Mouse (Mus musculus): ENCODE results near the gene Fxyd3.

The Fxyd3 gene

DNA sequence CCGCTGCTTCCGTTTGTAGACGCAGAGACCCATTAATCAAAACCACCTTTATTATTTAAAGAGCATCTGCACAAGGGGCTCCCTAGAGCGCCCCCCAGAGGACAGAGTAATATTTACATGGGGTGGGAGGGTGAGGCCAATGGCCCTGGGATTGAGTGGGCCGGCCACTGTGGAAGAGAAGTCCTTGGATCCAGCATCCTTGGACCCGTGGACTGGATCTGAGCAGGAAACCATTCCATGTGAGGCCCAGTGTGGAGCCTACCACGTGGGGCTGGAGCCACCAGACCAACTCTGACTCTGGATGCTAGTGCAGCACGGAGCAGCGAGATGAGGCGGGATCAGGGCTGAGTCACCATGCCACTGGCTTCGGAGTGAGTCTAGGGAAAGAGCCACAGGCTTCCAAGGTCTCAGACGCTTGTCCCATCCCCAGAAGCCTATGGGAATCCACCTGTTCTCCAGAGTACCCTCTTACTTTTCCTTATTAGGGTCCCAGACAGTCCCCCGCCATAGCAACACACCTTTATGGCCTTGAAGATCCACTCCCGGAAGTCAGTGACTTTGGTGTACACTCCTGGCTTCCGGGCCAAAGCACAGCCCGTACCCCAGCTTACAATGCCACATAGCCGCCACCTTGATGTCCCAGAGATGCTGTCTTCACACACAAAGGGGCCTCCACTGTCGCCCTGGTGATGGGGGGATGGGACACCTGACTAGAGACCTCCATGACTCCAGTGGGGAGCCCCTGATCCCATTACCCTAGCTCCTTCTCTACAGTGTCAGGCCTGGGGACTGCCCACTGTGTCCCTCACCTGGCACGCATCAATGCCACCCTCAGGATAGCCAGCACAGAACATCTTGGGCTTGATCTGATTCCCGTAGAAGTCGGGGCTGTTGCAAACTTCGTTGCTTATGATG lies 22.4 kb upstream of the Fxyd3 start:
- peak; percentile 54 for DNase-seq

DNA sequence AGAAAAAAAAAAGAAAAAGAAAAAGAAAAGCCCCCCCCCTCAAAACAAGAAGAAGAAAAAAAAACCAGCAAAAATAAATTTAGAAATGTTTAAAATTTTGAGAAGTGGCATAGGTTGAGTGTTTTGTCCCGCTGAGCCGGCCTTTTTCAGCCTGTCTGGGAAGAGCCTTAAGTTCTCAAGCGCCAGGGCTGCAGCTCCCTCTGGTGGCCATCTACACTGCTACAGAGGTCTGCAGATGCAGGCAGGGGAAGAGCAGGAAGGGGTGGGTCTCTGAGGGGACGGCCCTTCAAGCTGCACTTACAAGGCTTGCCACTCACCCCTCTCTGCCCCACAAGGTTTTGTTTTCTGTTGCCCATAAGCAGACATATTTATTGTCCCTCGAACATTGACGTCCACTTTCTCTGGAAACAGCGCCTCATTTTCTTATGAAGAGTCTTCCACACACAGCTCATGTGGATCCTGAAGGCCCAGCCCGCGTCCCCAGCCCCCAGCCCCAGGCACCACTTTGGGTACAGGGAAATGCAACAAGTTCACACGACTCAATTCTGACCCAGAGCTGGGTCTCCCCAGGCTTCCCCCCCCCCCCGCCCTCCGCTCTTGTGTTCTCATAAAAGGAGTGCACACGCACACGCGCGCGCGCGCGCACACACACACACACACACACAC lies 21.2 kb upstream of the Fxyd3 start:
- peak; percentile 97 for DNase-seq

GRCm38 (mm10) chr7:31096892-31097564 lies 20.5 kb upstream of the Fxyd3 start:
- no peak for DNase-seq

DNA sequence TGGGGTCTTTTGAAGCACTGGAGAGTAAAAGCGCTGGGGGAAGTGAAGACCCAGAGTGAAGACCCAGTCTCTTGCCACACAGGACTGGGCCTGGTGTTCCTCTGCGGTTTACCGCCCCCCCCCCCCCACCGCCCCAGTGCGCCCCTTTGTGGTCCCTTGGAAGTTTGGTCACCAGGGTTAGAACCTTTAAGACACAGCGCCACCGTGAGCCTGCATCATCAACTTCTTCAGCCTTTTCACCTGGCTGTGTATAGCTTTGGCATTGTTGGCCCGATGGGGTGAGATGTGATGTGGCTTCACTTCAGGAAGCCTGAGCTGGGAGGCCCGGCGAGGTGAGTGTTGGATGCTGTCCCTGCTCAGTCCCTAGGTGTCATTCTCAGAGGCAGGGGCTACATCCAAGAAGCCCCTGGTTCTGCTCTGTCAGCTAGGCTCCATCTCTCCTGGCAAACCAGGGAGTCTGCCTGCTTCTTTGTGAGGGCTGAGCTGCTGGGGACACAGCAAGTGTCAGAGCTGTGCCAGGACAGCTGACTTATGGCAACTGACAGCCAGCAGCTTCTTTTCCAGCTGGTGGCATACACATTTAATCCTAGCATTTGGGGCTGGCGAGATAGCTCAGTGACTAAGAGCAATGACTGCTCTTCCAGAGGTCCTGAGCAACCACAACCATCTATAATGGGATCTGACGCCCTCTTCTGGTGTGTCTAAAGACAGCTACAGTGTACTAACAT lies 18.4 kb upstream of the Fxyd3 start:
- DNase-seq, result peak; percentile 62

GRCm38 (mm10) chr7:31089721-31090120 lies 13.2 kb upstream of the Fxyd3 start:
- DNase-seq, result no peak

DNA sequence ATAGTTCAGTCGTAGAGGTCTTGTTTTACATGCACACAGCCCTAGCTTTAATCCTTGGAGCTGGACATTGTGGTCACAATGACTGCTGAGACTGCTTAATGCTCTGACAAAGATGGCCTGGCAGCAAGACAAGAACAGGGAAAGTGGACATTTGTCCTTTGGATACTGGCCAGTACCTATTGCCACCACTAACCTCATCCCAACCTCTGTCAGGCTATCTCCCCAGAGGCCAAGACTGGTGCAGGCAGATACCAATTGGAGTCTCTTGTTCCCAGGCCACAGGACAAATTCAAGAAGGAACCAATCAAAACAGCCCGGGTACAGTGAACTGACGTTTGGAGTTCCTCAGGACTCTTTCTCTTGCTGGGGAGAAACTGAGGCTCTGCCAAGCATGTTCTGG lies 11.7 kb upstream of the Fxyd3 start:
- no peak for DNase-seq

GRCm38 (mm10) chr7:31087262-31087661 lies 10.8 kb upstream of the Fxyd3 start:
- DNase-seq, result no peak

GRCm38 (mm10) chr7:31086175-31086755 lies 9.8 kb upstream of the Fxyd3 start:
- no peak for DNase-seq

- peak; percentile 65 for DNase-seq
Measured at GRCm38 (mm10) chr7:31085171-31085570, 8.7 kb upstream of the Fxyd3 start.

GRCm38 (mm10) chr7:31084140-31084539 lies 7.6 kb upstream of the Fxyd3 start:
- no peak for DNase-seq

DNA sequence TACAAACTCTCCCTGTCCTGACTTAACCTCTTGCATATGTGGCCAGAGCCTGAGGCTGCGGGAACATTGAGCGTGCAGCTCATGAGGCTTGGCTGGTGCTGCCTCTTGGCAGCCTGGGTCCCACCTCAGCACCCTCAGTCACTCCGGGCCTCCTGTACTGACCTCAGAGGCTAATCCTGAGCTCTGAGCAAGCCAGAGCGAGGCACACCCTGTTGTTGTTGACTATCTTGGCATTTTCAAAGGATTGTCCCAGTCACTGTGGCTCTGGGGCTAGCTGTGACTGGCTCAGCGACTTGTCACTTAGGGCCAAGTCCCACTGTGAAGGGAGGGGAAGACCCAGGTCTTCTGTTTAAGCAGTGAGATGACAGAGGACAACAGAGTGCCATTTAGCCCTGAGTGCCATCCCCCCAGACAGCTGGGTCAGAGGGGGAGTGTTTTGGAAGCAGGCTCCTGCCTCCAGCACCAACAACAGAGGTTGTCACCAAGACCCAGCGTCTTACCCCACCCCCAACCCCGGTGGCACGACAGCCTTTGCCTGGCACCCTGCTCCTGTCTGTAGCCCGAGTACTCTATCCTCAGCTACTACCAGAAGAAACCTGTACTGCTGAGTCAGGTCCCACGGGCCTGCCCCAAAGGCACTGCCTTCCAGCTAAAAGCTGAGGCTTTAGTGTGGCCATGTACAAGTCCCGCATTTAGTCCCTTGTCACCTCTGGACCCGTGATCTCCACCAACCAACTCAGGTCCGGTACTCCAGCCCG lies 6.5 kb upstream of the Fxyd3 start:
- peak; percentile 60 for DNase-seq

- DNase-seq, result no peak
Measured at GRCm38 (mm10) chr7:31082106-31082505, 5.6 kb upstream of the Fxyd3 start.

DNA sequence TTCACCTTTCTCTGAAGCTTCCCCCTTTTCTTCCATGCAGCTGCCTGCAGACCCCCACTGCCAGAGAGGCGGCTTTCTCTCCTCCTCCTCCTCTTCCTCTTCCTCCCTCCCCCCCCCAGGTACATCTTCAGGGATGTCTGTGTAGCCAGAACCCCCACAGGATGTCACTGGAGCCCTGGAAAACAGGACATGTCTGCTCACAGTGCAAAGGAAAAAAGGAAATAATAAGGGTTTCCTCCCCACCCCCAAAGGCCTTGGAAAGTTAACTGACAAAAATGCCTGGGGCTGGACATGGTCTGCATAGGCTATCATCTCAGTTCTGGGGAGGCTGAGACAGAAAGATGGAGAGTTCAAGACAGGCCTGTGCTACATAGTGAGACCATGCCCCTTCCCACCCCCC lies 4.6 kb upstream of the Fxyd3 start:
- no peak for DNase-seq

GRCm38 (mm10) chr7:31080611-31081010 lies 4.1 kb upstream of the Fxyd3 start:
- no peak for DNase-seq

DNA sequence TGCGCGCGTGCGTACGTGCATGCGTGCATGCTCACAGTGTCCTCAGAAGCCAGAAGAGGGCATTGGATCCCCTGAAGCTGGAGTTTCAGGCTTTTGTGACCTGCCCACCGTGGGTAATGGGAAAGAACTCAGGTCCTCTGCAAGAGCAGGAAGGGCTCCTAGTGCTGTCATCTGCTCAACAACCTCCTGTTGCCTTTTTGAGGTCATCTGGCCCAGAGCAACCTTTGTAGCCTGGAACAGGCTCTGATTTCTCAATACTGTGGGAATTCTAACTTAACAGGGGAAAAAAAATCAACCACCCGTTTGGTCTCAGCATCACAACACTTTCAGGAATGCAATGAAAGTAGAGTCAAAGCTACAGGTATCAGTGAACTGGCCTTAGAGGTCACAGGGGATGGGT lies 3.2 kb upstream of the Fxyd3 start:
- no peak for DNase-seq

DNA sequence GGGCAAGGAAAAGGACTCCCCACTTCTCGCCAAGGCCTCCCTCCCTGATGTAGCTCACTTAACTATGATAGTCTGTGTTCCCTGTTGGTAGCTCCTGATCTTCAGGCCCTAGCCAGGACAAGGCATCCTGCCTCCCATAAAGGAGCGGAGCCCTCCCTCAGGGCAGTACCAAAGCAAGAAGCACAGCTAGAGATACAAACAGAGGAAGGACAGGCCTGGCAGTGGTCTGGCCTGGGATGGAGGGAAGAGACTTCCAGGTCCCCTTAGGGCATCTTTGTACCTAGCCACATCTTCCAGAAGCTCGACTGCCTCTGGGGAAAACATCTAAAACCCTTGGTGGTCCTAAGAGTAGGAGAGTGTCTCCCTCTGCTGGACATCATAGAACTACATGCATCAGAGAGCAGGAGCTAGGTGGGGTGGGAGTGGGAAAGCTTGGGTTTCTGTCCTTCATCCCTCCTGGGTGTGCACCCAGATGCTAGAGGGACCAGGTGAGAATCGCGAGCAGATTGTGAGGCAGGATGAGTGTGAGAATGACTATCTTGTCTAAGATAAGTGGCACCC lies 1.5 kb upstream of the Fxyd3 start:
- peak; percentile 76 for DNase-seq

- DNase-seq, result no peak
Measured at GRCm38 (mm10) chr7:31077470-31077869, 966 bp upstream of the Fxyd3 start.

GRCm38 (mm10) chr7:31074713-31075069 lies 1.8 kb downstream of the Fxyd3 start:
- no peak for DNase-seq

DNA sequence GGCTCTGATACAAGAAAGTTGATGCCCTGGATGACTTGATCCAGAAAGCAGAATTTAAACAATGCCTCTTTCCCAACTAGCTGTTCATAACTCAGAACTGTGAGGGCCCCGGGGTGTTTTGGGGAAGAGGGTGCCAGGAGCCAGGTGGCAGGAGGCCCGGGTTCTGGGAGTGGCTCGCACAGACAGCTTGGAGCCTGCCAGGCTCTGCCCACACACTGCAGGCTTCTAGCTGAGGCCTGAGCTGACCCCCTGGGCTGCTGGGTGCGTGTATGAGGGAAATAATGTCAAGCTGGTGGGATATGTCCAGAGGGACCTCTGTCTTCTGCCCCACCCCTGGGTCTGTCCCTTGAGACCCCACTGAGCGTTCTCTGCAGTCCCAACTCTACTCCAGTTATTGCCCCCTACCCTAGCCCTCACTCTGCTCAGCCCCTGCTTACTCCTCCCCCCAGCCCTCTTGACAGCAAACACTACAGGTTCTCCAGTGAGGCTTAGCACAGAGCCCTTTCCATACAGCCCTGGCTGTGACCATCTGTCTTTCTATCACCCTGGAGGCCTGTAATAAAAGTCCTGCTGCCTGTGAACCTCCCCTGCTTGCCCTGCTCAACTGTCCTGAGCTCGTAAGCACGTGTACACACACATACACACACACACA lies 2.3 kb downstream of the Fxyd3 start:
- DNase-seq, result no peak

DNA sequence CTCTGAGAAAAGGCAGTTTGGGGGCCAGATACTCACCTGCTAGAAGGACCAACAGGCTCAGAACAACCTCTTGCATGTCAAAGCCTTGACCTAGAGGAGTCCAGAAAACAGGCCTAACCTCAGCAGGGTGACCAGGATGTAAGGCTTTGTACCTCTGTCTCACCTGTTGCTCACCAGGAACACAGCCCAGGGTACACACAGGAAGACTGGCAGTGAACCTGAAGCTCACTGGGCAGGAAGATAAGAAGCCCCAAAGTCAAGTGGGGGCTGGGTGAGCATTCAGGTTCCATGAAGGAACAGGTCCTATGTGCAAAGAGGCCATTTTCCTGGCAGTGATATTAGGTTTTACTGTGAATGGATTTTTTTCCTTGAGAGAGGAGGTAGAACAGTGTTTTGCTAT lies 3.0 kb downstream of the Fxyd3 start:
- DNase-seq, result no peak

GRCm38 (mm10) chr7:31072326-31072725 lies 4.2 kb downstream of the Fxyd3 start:
- no peak for DNase-seq

All from lung, postnatal 10 days (tissue).